Mouse (Mus musculus): Measurements from ENCODE around the gene Carhsp1. TPM values are rescaled to one million over a fixed set of nuclear protein-coding genes. Genes with fewer than 3 reads are reported as not detected.

Gene Carhsp1
- 85.0 and 89.4 TPM in 2 replicates for polyA plus RNA-seq (2015; fragmentation: Nextera tagmentation; extraction: Ambion mirVana)

GRCm38 (mm10) chr16:8671551-8672349, at the start of gene Carhsp1:
Carhsp1 (minus strand) TSS chr16:8672155.
- peak; percentile 92 for ATAC-seq
- Histone ChIP-seq H3K27ac (ENCODE audit: low read length) (peak within 1 kb of the TSS; percentile 89), H3K4me2 (ENCODE audit: low read depth, low read length) (peak within 1 kb of the TSS; percentile 64), H3K36me3 (ENCODE audit: control insufficient read depth, insufficient read depth, low read length) (no peaks in the 10 kb centered on the region), H3K9me3 (ENCODE audit: control insufficient read depth, low read length) (no peaks in the 10 kb centered on the region), H3K9ac (ENCODE audit: low read depth, low read length) (peak within 1 kb of the TSS; percentile 75), H3K27me3 (replicated peaks; ENCODE audit: control insufficient read depth, insufficient read depth, low read length) (no peaks in the 10 kb centered on the region), H3K4me1 (ENCODE audit: control insufficient read depth, insufficient read depth, low read length) (peaks cover 45% of the 10 kb centered on the region), H3K4me3 (ENCODE audit: low read length) (peak within 1 kb of the TSS; percentile 75)
- under 1% methylated on average over 67 of the region's 67 CpGs for WGBS

GRCm38 (mm10) chr16:8720447-8720846, 48.5 kb upstream of the Carhsp1 start:
- H3K27ac ChIP-seq (ENCODE audit: low read length) = no peak overlapping the region
- H3K4me2 ChIP-seq (ENCODE audit: low read depth, low read length) = no peak overlapping the region
- H3K4me1 ChIP-seq (ENCODE audit: control insufficient read depth, insufficient read depth, low read length) = peaks cover 14% of the 10 kb centered on the region
- H3K4me3 ChIP-seq (ENCODE audit: low read length) = no peak overlapping the region
- WGBS = 90% methylated on average over 4 of the region's 4 CpGs
- H3K36me3 ChIP-seq (ENCODE audit: control insufficient read depth, insufficient read depth, low read length) = 0 out of 2 replicates have a peak, but pooled peaks cover 2% of the 10 kb centered on the region
- H3K27me3 ChIP-seq (replicated peaks; ENCODE audit: control insufficient read depth, insufficient read depth, low read length) = no peaks in the 10 kb centered on the region
- H3K9me3 ChIP-seq (ENCODE audit: control insufficient read depth, low read length) = no peaks in the 10 kb centered on the region
- no peak overlapping the region for H3K9ac ChIP-seq (ENCODE audit: low read depth, low read length)
- no peak for ATAC-seq

GRCm38 (mm10) chr16:8717744-8718143, 45.8 kb upstream of the Carhsp1 start:
- Histone ChIP-seq H3K4me1 (ENCODE audit: control insufficient read depth, insufficient read depth, low read length) (peaks cover 12% of the 10 kb centered on the region), H3K27ac (ENCODE audit: low read length) (no peak overlapping the region), H3K9me3 (ENCODE audit: control insufficient read depth, low read length) (no peaks in the 10 kb centered on the region), H3K4me3 (ENCODE audit: low read length) (no peak overlapping the region), H3K36me3 (ENCODE audit: control insufficient read depth, insufficient read depth, low read length) (peaks cover 8% of the 10 kb centered on the region; the same call in 1 of the 2 replicates), H3K9ac (ENCODE audit: low read depth, low read length) (no peak overlapping the region), H3K4me2 (ENCODE audit: low read depth, low read length) (no peak overlapping the region), H3K27me3 (replicated peaks; ENCODE audit: control insufficient read depth, insufficient read depth, low read length) (no peaks in the 10 kb centered on the region)
- WGBS = 93% methylated on average over 10 of the region's 10 CpGs
- no peak for ATAC-seq

GRCm38 (mm10) chr16:8716300-8716699, 44.3 kb upstream of the Carhsp1 start:
- Histone ChIP-seq H3K9me3 (ENCODE audit: control insufficient read depth, low read length) (no peaks in the 10 kb centered on the region), H3K4me2 (ENCODE audit: low read depth, low read length) (no peak overlapping the region), H3K27me3 (replicated peaks; ENCODE audit: control insufficient read depth, insufficient read depth, low read length) (no peaks in the 10 kb centered on the region), H3K27ac (ENCODE audit: low read length) (no peak overlapping the region), H3K4me1 (ENCODE audit: control insufficient read depth, insufficient read depth, low read length) (peaks cover 12% of the 10 kb centered on the region), H3K36me3 (ENCODE audit: control insufficient read depth, insufficient read depth, low read length) (peaks cover 15% of the 10 kb centered on the region), H3K4me3 (ENCODE audit: low read length) (no peak overlapping the region), H3K9ac (ENCODE audit: low read depth, low read length) (no peak overlapping the region)
- no peak for ATAC-seq
- 47% methylated on average over 6 of the region's 6 CpGs for WGBS

GRCm38 (mm10) chr16:8715513-8716080, 43.6 kb upstream of the Carhsp1 start:
- Histone ChIP-seq H3K27me3 (replicated peaks; ENCODE audit: control insufficient read depth, insufficient read depth, low read length) (no peaks in the 10 kb centered on the region), H3K4me3 (ENCODE audit: low read length) (no peak overlapping the region), H3K27ac (ENCODE audit: low read length) (no peak overlapping the region), H3K4me2 (ENCODE audit: low read depth, low read length) (no peak overlapping the region), H3K36me3 (ENCODE audit: control insufficient read depth, insufficient read depth, low read length) (peaks cover 15% of the 10 kb centered on the region), H3K9ac (ENCODE audit: low read depth, low read length) (no peak overlapping the region), H3K9me3 (ENCODE audit: control insufficient read depth, low read length) (no peaks in the 10 kb centered on the region), H3K4me1 (ENCODE audit: control insufficient read depth, insufficient read depth, low read length) (peaks cover 12% of the 10 kb centered on the region)
- 65% methylated on average over 10 of the region's 10 CpGs for WGBS
- peak; percentile 45; the same call in 1 of the 2 replicates for ATAC-seq

GRCm38 (mm10) chr16:8714851-8715250, 42.9 kb upstream of the Carhsp1 start:
- Histone ChIP-seq H3K27me3 (replicated peaks; ENCODE audit: control insufficient read depth, insufficient read depth, low read length) (no peaks in the 10 kb centered on the region), H3K4me3 (ENCODE audit: low read length) (no peak overlapping the region), H3K4me1 (ENCODE audit: control insufficient read depth, insufficient read depth, low read length) (peaks cover 12% of the 10 kb centered on the region), H3K9me3 (ENCODE audit: control insufficient read depth, low read length) (no peaks in the 10 kb centered on the region), H3K9ac (ENCODE audit: low read depth, low read length) (no peak overlapping the region), H3K36me3 (ENCODE audit: control insufficient read depth, insufficient read depth, low read length) (peaks cover 15% of the 10 kb centered on the region), H3K27ac (ENCODE audit: low read length) (no peak overlapping the region; the same call in 1 of the 2 replicates), H3K4me2 (ENCODE audit: low read depth, low read length) (no peak overlapping the region)
- ATAC-seq = peak; percentile 20; the same call in 1 of the 2 replicates
- WGBS = 88% methylated on average over 5 of the region's 5 CpGs

- peaks cover 29% of the 10 kb centered on the region for H3K36me3 ChIP-seq (ENCODE audit: control insufficient read depth, insufficient read depth, low read length)
- no peak overlapping the region for H3K9ac ChIP-seq (ENCODE audit: low read depth, low read length)
- no peaks in the 10 kb centered on the region for H3K27me3 ChIP-seq (replicated peaks; ENCODE audit: control insufficient read depth, insufficient read depth, low read length)
- WGBS = 73% methylated on average over 9 of the region's 9 CpGs
- no peak overlapping the region for H3K4me2 ChIP-seq (ENCODE audit: low read depth, low read length)
- no peak for ATAC-seq
- H3K9me3 ChIP-seq (ENCODE audit: control insufficient read depth, low read length) = no peaks in the 10 kb centered on the region
- no peak overlapping the region for H3K4me3 ChIP-seq (ENCODE audit: low read length)
- H3K4me1 ChIP-seq (ENCODE audit: control insufficient read depth, insufficient read depth, low read length) = peaks cover 10% of the 10 kb centered on the region
- H3K27ac ChIP-seq (ENCODE audit: low read length) = no peak overlapping the region
These were observed 40.0 kb upstream of the Carhsp1 start for GRCm38 (mm10) chr16:8711998-8712397.

- H3K27me3 ChIP-seq (replicated peaks; ENCODE audit: control insufficient read depth, insufficient read depth, low read length) = no peaks in the 10 kb centered on the region
- no peak overlapping the region for H3K4me2 ChIP-seq (ENCODE audit: low read depth, low read length)
- H3K36me3 ChIP-seq (ENCODE audit: control insufficient read depth, insufficient read depth, low read length) = peaks cover 29% of the 10 kb centered on the region
- no peak overlapping the region for H3K9ac ChIP-seq (ENCODE audit: low read depth, low read length)
- H3K4me1 ChIP-seq (ENCODE audit: control insufficient read depth, insufficient read depth, low read length) = no peaks in the 10 kb centered on the region
- no peaks in the 10 kb centered on the region for H3K9me3 ChIP-seq (ENCODE audit: control insufficient read depth, low read length)
- no peak overlapping the region for H3K4me3 ChIP-seq (ENCODE audit: low read length)
- no peak for ATAC-seq
- 80% methylated on average over 3 of the region's 3 CpGs for WGBS
- no peak overlapping the region for H3K27ac ChIP-seq (ENCODE audit: low read length)
These were observed 28.6 kb upstream of the Carhsp1 start for GRCm38 (mm10) chr16:8700586-8700985.

- H3K36me3 ChIP-seq (ENCODE audit: control insufficient read depth, insufficient read depth, low read length) = peaks cover 34% of the 10 kb centered on the region
- no peak overlapping the region for H3K4me2 ChIP-seq (ENCODE audit: low read depth, low read length)
- WGBS = 90% methylated on average over 8 of the region's 8 CpGs
- no peaks in the 10 kb centered on the region for H3K4me1 ChIP-seq (ENCODE audit: control insufficient read depth, insufficient read depth, low read length)
- no peak overlapping the region for H3K27ac ChIP-seq (ENCODE audit: low read length)
- no peak overlapping the region for H3K9ac ChIP-seq (ENCODE audit: low read depth, low read length)
- no peaks in the 10 kb centered on the region for H3K27me3 ChIP-seq (replicated peaks; ENCODE audit: control insufficient read depth, insufficient read depth, low read length)
- H3K4me3 ChIP-seq (ENCODE audit: low read length) = no peak overlapping the region
- no peak for ATAC-seq
- H3K9me3 ChIP-seq (ENCODE audit: control insufficient read depth, low read length) = no peaks in the 10 kb centered on the region
These were observed 27.6 kb upstream of the Carhsp1 start for GRCm38 (mm10) chr16:8699556-8699955.
